Mouse (Mus musculus): ENCODE data around the gene Olfr556. TPM values are rescaled to one million over a fixed set of nuclear protein-coding genes. Genes with fewer than 3 reads are reported as not detected.

Olfr556 gene
- polyA plus RNA-seq, 1 experiment = not detected

DNA sequence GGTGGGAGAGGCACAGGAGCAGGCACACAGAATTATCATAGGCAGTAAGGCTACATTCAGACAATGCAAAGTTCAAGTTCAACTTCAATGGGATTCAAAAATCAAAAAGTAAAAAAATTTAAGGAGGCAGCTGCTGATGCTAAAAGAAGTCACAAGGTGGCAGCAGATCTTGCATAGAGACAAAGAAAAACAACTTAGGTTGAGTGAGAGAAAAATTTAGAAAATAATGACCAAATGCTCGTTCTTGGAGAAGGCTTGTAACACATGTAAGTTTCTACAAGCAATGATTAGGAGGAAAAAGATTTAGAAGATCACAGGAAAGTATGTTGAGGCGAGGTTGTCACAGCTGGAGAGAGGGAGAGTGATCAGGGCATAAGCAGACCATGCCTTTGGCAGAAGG is 679 bp downstream of the Olfr556 start:
- Histone ChIP-seq H3K27me3 (ENCODE audit: control insufficient read depth, insufficient read depth, low read length) (no peaks in the 10 kb centered on the region), H3K27ac (ENCODE audit: insufficient read depth, low read depth, low read length) (no peak overlapping the region), H3K36me3 (ENCODE audit: control insufficient read depth, insufficient read depth, low read length) (no peaks in the 10 kb centered on the region), H3K4me3 (ENCODE audit: low read depth, low read length) (no peak overlapping the region), H3K4me1 (ENCODE audit: control insufficient read depth, insufficient read depth, insufficient read length, low read length) (no peaks in the 10 kb centered on the region)
- TF ChIP-seq CTCF (IDR thresholded peaks at IDR 0.05; ENCODE audit: extremely low read depth, insufficient read length, insufficient replicate concordance, low read depth, low read length) (no peak), POLR2A (IDR thresholded peaks at IDR 0.05; ENCODE audit: low read depth, low read length) (no peak)
- WGBS = 30% methylated on average over 2 of the region's 2 CpGs

DNA sequence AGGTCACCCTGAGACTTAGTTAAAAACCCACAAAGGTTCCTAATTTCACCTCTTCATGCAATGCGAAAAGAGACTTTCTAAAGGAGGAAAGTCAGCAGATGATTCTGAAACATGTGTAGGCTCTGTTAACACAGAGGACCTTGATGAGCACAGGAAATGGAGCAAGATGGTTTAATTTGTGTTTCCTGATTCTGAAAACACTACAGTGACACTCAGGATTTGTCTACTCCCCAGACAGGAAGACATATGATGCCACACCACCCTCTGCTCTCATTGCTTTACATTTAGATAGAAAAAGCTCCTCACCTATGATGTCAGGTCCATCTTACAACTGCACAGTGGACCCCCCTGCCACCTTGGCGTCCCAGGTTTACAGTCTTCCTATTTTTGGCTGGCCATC is 11.5 kb downstream of the Olfr556 start:
- no peak overlapping the region for H3K4me3 ChIP-seq (ENCODE audit: low read depth, low read length)
- 81% methylated on average over 2 of the region's 2 CpGs for WGBS
- TF ChIP-seq CTCF (IDR thresholded peaks at IDR 0.05; ENCODE audit: extremely low read depth, insufficient read length, insufficient replicate concordance, low read depth, low read length) (no peak), POLR2A (IDR thresholded peaks at IDR 0.05; ENCODE audit: low read depth, low read length) (no peak)

DNA sequence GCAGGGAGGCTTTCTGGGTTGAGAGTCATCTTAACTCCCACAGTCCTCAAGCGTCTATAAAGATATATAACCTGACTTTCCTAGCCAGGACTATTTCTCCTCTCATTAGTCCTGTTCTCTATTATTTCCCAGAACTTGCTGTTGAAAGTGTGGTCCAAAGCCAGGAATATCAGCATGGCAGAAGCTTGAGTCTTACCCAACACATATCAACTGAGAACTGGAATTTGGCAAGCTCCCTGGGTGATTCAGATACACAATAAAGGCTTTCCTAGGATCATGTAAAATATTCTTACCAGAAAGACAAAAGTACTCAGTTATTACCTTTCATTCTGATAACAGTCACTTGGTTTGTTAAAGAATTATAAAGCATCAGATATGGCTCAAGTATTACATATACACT is 17.2 kb downstream of the Olfr556 start:
- Histone ChIP-seq H3K36me3 (ENCODE audit: control insufficient read depth, insufficient read depth, low read length) (no peaks in the 10 kb centered on the region), H3K4me1 (ENCODE audit: control insufficient read depth, insufficient read depth, insufficient read length, low read length) (no peaks in the 10 kb centered on the region), H3K4me3 (ENCODE audit: low read depth, low read length) (no peak overlapping the region), H3K27me3 (ENCODE audit: control insufficient read depth, insufficient read depth, low read length) (no peaks in the 10 kb centered on the region), H3K27ac (ENCODE audit: insufficient read depth, low read depth, low read length) (no peak overlapping the region)
- 88% methylated on average over 1 of the region's 1 CpGs for WGBS
- TF ChIP-seq CTCF (IDR thresholded peaks at IDR 0.05; ENCODE audit: extremely low read depth, insufficient read length, insufficient replicate concordance, low read depth, low read length) (no peak), POLR2A (IDR thresholded peaks at IDR 0.05; ENCODE audit: low read depth, low read length) (no peak)

More for the DNA sequence above, 11.5 kb downstream of the Olfr556 start:
- H3K36me3 ChIP-seq (ENCODE audit: control insufficient read depth, insufficient read depth, low read length) = no peaks in the 10 kb centered on the region
- H3K27me3 ChIP-seq (ENCODE audit: control insufficient read depth, insufficient read depth, low read length) = no peaks in the 10 kb centered on the region
- no peaks in the 10 kb centered on the region for H3K4me1 ChIP-seq (ENCODE audit: control insufficient read depth, insufficient read depth, insufficient read length, low read length)
- no peak overlapping the region for H3K27ac ChIP-seq (ENCODE audit: insufficient read depth, low read depth, low read length)

DNA sequence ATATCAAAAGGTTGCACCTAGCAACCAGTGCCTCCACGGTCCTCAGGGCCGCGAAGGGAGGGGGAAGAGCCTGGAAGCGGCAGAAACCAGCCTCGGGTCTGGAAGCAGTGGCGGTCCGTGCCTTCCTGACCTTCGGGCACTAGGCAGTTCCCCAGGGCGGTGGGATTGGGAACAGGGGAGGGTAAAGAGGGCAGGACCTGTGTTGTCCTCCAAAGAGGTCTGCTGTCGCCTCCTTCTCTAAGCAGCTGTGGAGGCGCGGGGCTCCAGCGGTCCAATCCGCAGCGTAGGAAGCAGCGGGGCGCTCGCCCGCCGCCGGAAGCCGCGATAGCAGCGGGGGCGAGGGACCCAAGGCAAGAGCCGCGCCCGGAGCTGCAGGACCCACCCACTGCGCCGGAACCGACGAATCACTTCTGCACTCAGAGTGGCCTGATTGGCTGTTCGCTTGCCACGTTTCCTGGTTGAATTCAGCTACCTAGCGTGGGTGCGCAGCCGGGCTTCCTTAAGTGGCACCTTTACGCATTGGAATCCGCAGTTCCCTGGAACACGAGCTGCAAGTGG is 22.3 kb downstream of the Olfr556 start, which contains the start of gene Trim68:
Trim68 (minus strand) TSS at position 384 of the 558 bp plus-strand sequence.
- Histone ChIP-seq H3K27me3 (ENCODE audit: control insufficient read depth, insufficient read depth, low read length) (no peaks in the 10 kb centered on the region), H3K4me3 (ENCODE audit: low read depth, low read length) (peak within 1 kb of the TSS; percentile 87), H3K36me3 (ENCODE audit: control insufficient read depth, insufficient read depth, low read length) (no peaks in the 10 kb centered on the region), H3K27ac (ENCODE audit: insufficient read depth, low read depth, low read length) (peak within 1 kb of the TSS; percentile 25), H3K4me1 (ENCODE audit: control insufficient read depth, insufficient read depth, insufficient read length, low read length) (no peaks in the 10 kb centered on the region)
- TF ChIP-seq CTCF (IDR thresholded peaks at IDR 0.05; ENCODE audit: extremely low read depth, insufficient read length, insufficient replicate concordance, low read depth, low read length) (no peak), POLR2A (IDR thresholded peaks at IDR 0.05; ENCODE audit: low read depth, low read length) (peak; percentile 26; the same call in 1 of the 2 replicates)
- WGBS = under 1% methylated on average over 39 of the region's 40 CpGs

DNA sequence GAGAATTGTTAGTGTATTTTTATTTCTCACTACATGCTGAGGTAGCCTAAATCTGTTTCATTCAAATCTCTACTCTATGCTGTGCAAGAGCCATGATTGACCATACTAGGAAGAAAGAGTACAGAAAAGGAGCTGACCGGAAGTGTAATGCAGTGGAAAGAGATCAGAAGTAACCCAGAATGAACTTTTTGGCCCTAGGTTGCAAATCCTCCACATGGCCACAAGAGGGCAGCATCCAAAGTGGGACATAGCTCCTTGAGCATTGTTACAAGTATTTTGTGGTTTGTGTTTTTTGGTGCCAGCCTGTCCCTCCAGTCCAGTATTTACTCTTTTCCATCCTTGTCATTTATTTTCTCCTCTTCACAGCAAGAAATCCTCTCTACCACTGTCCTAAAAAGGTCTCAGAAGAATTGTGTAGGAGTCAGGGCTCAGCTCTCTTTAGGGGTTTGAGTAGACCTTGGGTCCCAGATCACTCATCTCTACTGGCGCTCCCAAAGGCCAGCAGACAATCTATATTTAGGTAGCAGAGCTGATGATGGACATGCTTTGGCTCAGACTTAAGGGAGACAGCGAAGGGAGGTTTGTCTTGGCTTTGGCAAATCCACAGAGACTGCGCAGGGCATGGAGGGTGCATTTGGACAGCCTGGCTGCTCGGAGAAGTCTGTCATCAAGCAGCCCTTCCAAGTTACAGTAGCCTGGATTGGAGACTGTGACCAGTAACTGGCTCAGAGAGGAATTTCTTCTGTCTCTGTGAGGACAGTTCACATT is 30.8 kb downstream of the Olfr556 start, which contains the start of gene Olfr557:
Olfr557 (plus strand) TSS at position 553 of the 768 bp plus-strand sequence.
- H3K4me1 ChIP-seq (ENCODE audit: control insufficient read depth, insufficient read depth, insufficient read length, low read length) = no peaks in the 10 kb centered on the region
- no peak within 1 kb of the TSS for H3K27ac ChIP-seq (ENCODE audit: insufficient read depth, low read depth, low read length)
- H3K27me3 ChIP-seq (ENCODE audit: control insufficient read depth, insufficient read depth, low read length) = no peaks in the 10 kb centered on the region
- TF ChIP-seq CTCF (IDR thresholded peaks at IDR 0.05; ENCODE audit: extremely low read depth, insufficient read length, insufficient replicate concordance, low read depth, low read length) (peak; percentile 13; the same call in 1 of the 2 replicates), POLR2A (IDR thresholded peaks at IDR 0.05; ENCODE audit: low read depth, low read length) (no peak)
- WGBS = 77% methylated on average over 5 of the region's 5 CpGs
- H3K4me3 ChIP-seq (ENCODE audit: low read depth, low read length) = no peak within 1 kb of the TSS
- no peaks in the 10 kb centered on the region for H3K36me3 ChIP-seq (ENCODE audit: control insufficient read depth, insufficient read depth, low read length)

DNA sequence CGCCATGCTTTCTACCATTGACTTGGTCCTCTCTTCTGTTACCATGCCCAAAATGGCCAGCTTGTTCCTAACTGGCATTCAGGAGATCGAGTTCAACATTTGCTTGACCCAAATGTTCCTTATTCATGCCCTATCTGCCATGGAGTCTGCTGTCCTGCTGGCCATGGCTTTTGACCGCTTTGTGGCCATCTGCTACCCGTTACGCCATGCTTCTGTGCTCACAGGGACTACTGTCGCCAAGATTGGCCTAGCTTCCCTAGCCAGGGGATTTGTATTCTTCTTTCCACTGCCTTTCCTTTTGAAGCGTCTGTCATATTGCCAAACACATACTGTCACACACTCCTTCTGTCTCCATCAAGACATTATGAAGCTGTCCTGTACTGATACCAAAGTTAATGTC is 33.8 kb downstream of the Olfr556 start:
- no peak overlapping the region for H3K4me3 ChIP-seq (ENCODE audit: low read depth, low read length)
- WGBS = 90% methylated on average over 7 of the region's 7 CpGs
- no peaks in the 10 kb centered on the region for H3K27me3 ChIP-seq (ENCODE audit: control insufficient read depth, insufficient read depth, low read length)
- no peaks in the 10 kb centered on the region for H3K4me1 ChIP-seq (ENCODE audit: control insufficient read depth, insufficient read depth, insufficient read length, low read length)
- H3K36me3 ChIP-seq (ENCODE audit: control insufficient read depth, insufficient read depth, low read length) = no peaks in the 10 kb centered on the region
- TF ChIP-seq CTCF (IDR thresholded peaks at IDR 0.05; ENCODE audit: extremely low read depth, insufficient read length, insufficient replicate concordance, low read depth, low read length) = no peak
- no peak for TF ChIP-seq POLR2A (IDR thresholded peaks at IDR 0.05; ENCODE audit: low read depth, low read length)
- H3K27ac ChIP-seq (ENCODE audit: insufficient read depth, low read depth, low read length) = no peak overlapping the region

DNA sequence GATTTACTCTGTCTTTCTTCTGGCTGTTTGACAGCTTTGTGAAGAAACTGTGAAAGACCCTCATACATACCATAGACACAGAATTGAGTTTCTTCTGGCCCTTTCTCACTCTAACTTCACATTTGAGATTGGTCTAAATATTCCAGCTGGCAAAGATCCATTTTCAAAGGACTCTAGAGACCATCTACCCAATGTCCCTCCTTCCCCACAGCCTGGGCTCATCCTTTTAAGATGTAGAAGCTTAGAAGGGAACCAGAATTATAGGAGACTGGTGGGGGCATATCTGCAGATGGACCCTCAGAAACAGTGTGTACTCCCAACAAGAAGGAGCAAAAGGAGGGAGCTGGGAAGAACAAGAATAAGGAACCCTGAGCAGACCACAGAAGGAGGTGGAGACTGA is 37.2 kb downstream of the Olfr556 start, which contains the start of gene Olfr558:
Olfr558 (plus strand) TSS at position 301 of the 400 bp plus-strand sequence.
- H3K4me1 ChIP-seq (ENCODE audit: control insufficient read depth, insufficient read depth, insufficient read length, low read length) = no peaks in the 10 kb centered on the region
- no peaks in the 10 kb centered on the region for H3K27me3 ChIP-seq (ENCODE audit: control insufficient read depth, insufficient read depth, low read length)
- TF ChIP-seq POLR2A (IDR thresholded peaks at IDR 0.05; ENCODE audit: low read depth, low read length) = no peak
- no peak for TF ChIP-seq CTCF (IDR thresholded peaks at IDR 0.05; ENCODE audit: extremely low read depth, insufficient read length, insufficient replicate concordance, low read depth, low read length)
- no peak within 1 kb of the TSS for H3K4me3 ChIP-seq (ENCODE audit: low read depth, low read length)
- no peaks in the 10 kb centered on the region for H3K36me3 ChIP-seq (ENCODE audit: control insufficient read depth, insufficient read depth, low read length)
- no peak within 1 kb of the TSS for H3K27ac ChIP-seq (ENCODE audit: insufficient read depth, low read depth, low read length)
